Mouse (Mus musculus): ENCODE data around the gene Gcsam. TPM values are rescaled to one million over a fixed set of nuclear protein-coding genes. Genes with fewer than 3 reads are reported as not detected.

Gcsam gene
- 6.8 and 7.9 TPM in 2 replicates for polyA plus RNA-seq (2011; ENCODE audit: insufficient read depth, insufficient read length, low replicate concordance, missing spikeins)

- TF ChIP-seq POLR2A (IDR thresholded peaks at IDR 0.05; ENCODE audit: borderline replicate concordance, control insufficient read depth, low read depth, low read length) (no peak), CTCF (IDR thresholded peaks at IDR 0.05; ENCODE audit: control insufficient read depth, insufficient read depth, low read length) (no peak)
- WGBS: 10% methylated on average over 4 of the region's 4 CpGs
- Histone ChIP-seq H3K27ac (ENCODE audit: control insufficient read depth, insufficient read depth, low read depth, low read length, poor library complexity) (no peak within 1 kb of the TSS), H3K4me1 (ENCODE audit: control insufficient read depth, insufficient read depth, low read length) (no peaks in the 10 kb centered on the region), H3K4me3 (replicated peaks; ENCODE audit: control insufficient read depth, low read depth, low read length) (no peak within 1 kb of the TSS)
These were observed at the start of gene Gcsam for GRCm38 (mm10) chr16:45610267-45610666. Gene Gcsam (plus strand): TSS chr16:45610380.

GRCm38 (mm10) chr16:45561747-45562146 lies 48.4 kb upstream of the Gcsam start:
- no peak for TF ChIP-seq CTCF (IDR thresholded peaks at IDR 0.05; ENCODE audit: control insufficient read depth, insufficient read depth, low read length)
- no peak overlapping the region for H3K27ac ChIP-seq (ENCODE audit: control insufficient read depth, insufficient read depth, low read depth, low read length, poor library complexity)
- 3% methylated on average over 3 of the region's 3 CpGs for WGBS
- H3K4me3 ChIP-seq (replicated peaks; ENCODE audit: control insufficient read depth, low read depth, low read length): no peak overlapping the region
- H3K4me1 ChIP-seq (ENCODE audit: control insufficient read depth, insufficient read depth, low read length): peaks cover 1% of the 10 kb centered on the region; the same call in 1 of the 2 replicates

GRCm38 (mm10) chr16:45572307-45572706 lies 37.9 kb upstream of the Gcsam start:
- TF ChIP-seq CTCF (IDR thresholded peaks at IDR 0.05; ENCODE audit: control insufficient read depth, insufficient read depth, low read length) (no peak), POLR2A (IDR thresholded peaks at IDR 0.05; ENCODE audit: borderline replicate concordance, control insufficient read depth, low read depth, low read length) (no peak)
- no peaks in the 10 kb centered on the region; the same call in 1 of the 2 replicates for H3K4me1 ChIP-seq (ENCODE audit: control insufficient read depth, insufficient read depth, low read length)
- no peak overlapping the region for H3K27ac ChIP-seq (ENCODE audit: control insufficient read depth, insufficient read depth, low read depth, low read length, poor library complexity)
- no peak overlapping the region for H3K4me3 ChIP-seq (replicated peaks; ENCODE audit: control insufficient read depth, low read depth, low read length)
- 64% methylated on average over 3 of the region's 3 CpGs for WGBS

- no peak overlapping the region for H3K27ac ChIP-seq (ENCODE audit: control insufficient read depth, insufficient read depth, low read depth, low read length, poor library complexity)
- no peak overlapping the region for H3K4me3 ChIP-seq (replicated peaks; ENCODE audit: control insufficient read depth, low read depth, low read length)
- H3K4me1 ChIP-seq (ENCODE audit: control insufficient read depth, insufficient read depth, low read length): no peaks in the 10 kb centered on the region; the same call in 1 of the 2 replicates
- TF ChIP-seq POLR2A (IDR thresholded peaks at IDR 0.05; ENCODE audit: borderline replicate concordance, control insufficient read depth, low read depth, low read length) (no peak), CTCF (IDR thresholded peaks at IDR 0.05; ENCODE audit: control insufficient read depth, insufficient read depth, low read length) (no peak)
- 58% methylated on average over 12 of the region's 12 CpGs for WGBS
These were observed 30.3 kb upstream of the Gcsam start for GRCm38 (mm10) chr16:45579883-45580282.

GRCm38 (mm10) chr16:45582512-45582911 lies 27.7 kb upstream of the Gcsam start:
- TF ChIP-seq POLR2A (IDR thresholded peaks at IDR 0.05; ENCODE audit: borderline replicate concordance, control insufficient read depth, low read depth, low read length) (no peak), CTCF (IDR thresholded peaks at IDR 0.05; ENCODE audit: control insufficient read depth, insufficient read depth, low read length) (0 out of 2 replicates have a peak, but pooled peaks have one; percentile 16)
- H3K27ac ChIP-seq (ENCODE audit: control insufficient read depth, insufficient read depth, low read depth, low read length, poor library complexity): no peak overlapping the region
- H3K4me1 ChIP-seq (ENCODE audit: control insufficient read depth, insufficient read depth, low read length): no peaks in the 10 kb centered on the region
- H3K4me3 ChIP-seq (replicated peaks; ENCODE audit: control insufficient read depth, low read depth, low read length): no peak overlapping the region
- WGBS: 30% methylated on average over 2 of the region's 2 CpGs

GRCm38 (mm10) chr16:45593656-45594055 lies 16.5 kb upstream of the Gcsam start:
- Histone ChIP-seq H3K4me3 (replicated peaks; ENCODE audit: control insufficient read depth, low read depth, low read length) (no peak overlapping the region), H3K4me1 (ENCODE audit: control insufficient read depth, insufficient read depth, low read length) (no peaks in the 10 kb centered on the region), H3K27ac (ENCODE audit: control insufficient read depth, insufficient read depth, low read depth, low read length, poor library complexity) (no peak overlapping the region)
- WGBS: 73% methylated on average over 1 of the region's 1 CpGs
- no peak for TF ChIP-seq POLR2A (IDR thresholded peaks at IDR 0.05; ENCODE audit: borderline replicate concordance, control insufficient read depth, low read depth, low read length)
- TF ChIP-seq CTCF (IDR thresholded peaks at IDR 0.05; ENCODE audit: control insufficient read depth, insufficient read depth, low read length): no peak

GRCm38 (mm10) chr16:45595494-45595893 lies 14.7 kb upstream of the Gcsam start:
- no peak for TF ChIP-seq POLR2A (IDR thresholded peaks at IDR 0.05; ENCODE audit: borderline replicate concordance, control insufficient read depth, low read depth, low read length)
- no peak for TF ChIP-seq CTCF (IDR thresholded peaks at IDR 0.05; ENCODE audit: control insufficient read depth, insufficient read depth, low read length)
- H3K4me3 ChIP-seq (replicated peaks; ENCODE audit: control insufficient read depth, low read depth, low read length): no peak overlapping the region
- no peak overlapping the region for H3K27ac ChIP-seq (ENCODE audit: control insufficient read depth, insufficient read depth, low read depth, low read length, poor library complexity)
- H3K4me1 ChIP-seq (ENCODE audit: control insufficient read depth, insufficient read depth, low read length): no peaks in the 10 kb centered on the region

GRCm38 (mm10) chr16:45608481-45608954 lies 1.7 kb upstream of the Gcsam start:
- no peak overlapping the region for H3K27ac ChIP-seq (ENCODE audit: control insufficient read depth, insufficient read depth, low read depth, low read length, poor library complexity)
- H3K4me1 ChIP-seq (ENCODE audit: control insufficient read depth, insufficient read depth, low read length): no peaks in the 10 kb centered on the region
- WGBS: 47% methylated on average over 4 of the region's 4 CpGs
- TF ChIP-seq CTCF (IDR thresholded peaks at IDR 0.05; ENCODE audit: control insufficient read depth, insufficient read depth, low read length) (no peak), POLR2A (IDR thresholded peaks at IDR 0.05; ENCODE audit: borderline replicate concordance, control insufficient read depth, low read depth, low read length) (no peak)
- H3K4me3 ChIP-seq (replicated peaks; ENCODE audit: control insufficient read depth, low read depth, low read length): no peak overlapping the region

- 29% methylated on average over 3 of the region's 3 CpGs for WGBS
- no peak overlapping the region for H3K4me3 ChIP-seq (replicated peaks; ENCODE audit: control insufficient read depth, low read depth, low read length)
- H3K27ac ChIP-seq (ENCODE audit: control insufficient read depth, insufficient read depth, low read depth, low read length, poor library complexity): no peak overlapping the region
- no peaks in the 10 kb centered on the region for H3K4me1 ChIP-seq (ENCODE audit: control insufficient read depth, insufficient read depth, low read length)
- TF ChIP-seq CTCF (IDR thresholded peaks at IDR 0.05; ENCODE audit: control insufficient read depth, insufficient read depth, low read length) (0 out of 2 replicates have a peak, but pooled peaks have one; percentile 7), POLR2A (IDR thresholded peaks at IDR 0.05; ENCODE audit: borderline replicate concordance, control insufficient read depth, low read depth, low read length) (no peak)
These were observed 880 bp upstream of the Gcsam start for GRCm38 (mm10) chr16:45609300-45609699.
